In the genomic region with DNA sequence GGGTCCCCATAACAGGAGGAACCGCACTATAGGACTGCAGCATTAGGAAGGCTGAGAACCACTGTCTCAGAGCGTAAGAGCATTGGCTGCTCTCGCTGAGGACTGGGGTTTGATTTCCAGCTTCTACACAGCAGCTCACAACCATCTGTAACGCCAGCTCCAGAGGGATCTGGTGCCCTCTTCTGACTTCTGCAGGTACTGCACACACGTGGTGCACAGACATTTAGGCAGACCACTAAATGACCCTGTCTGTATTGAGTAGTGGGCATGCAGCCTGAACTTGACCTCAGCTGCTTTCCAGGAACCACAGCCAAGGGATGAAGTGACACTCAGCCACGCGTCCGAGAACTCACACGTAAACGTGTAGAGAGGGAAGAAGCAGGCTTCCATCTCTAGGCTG, we compare ENCODE assay signal across 14 mouse cellular contexts. TPM values are rescaled to one million over a fixed set of nuclear protein-coding genes. Genes with fewer than 3 reads are reported as not detected.
DNase-seq lines count a peak whose midpoint lies in the region; ATAC-seq and TF ChIP-seq lines count a peak whose summit lies in the region.
"Had no signal": no experiment of that assay in that cellular context is flagged by ENCODE, and none has a peak within 500 bp of the region (broad histone marks: within the 10 kb centered on the region; RNA-seq: fewer than 3 reads in every experiment).

No protein-coding gene starts in this region.

- DNase-seq in layer of hippocampus, adult 2 months (ENCODE audit: low spot score in 2 of 2): no peak
- DNase-seq in layer of hippocampus, adult 11-12 months (ENCODE audit: low spot score): no peak
- DNase-seq in G1E (ENCODE audit: low spot score): no peak
- DNase-seq in left cerebral cortex, adult 18-20 months (ENCODE audit: low spot score in 2 of 2): no peak
- DNase-seq: kidney, adult 8-10 months; layer of hippocampus, adult 9-11 months had no signal

- no peak overlapping the region for H3K9ac ChIP-seq in liver, embryonic 16.5 days (ENCODE audit: low read depth, low read length)
- H3K9ac ChIP-seq: embryonic facial prominence, embryonic 13.5 days; limb, embryonic 13.5 days had no signal

- TF ChIP-seq CTCF in layer of hippocampus, adult 2 months (conservative IDR thresholded peaks at IDR 0.05): peak; percentile 64
- peak; percentile 38; the same call in 1 of the 2 replicates for TF ChIP-seq CTCF in G1E (IDR thresholded peaks at IDR 0.05; ENCODE audit: low read depth, low read length)

- peaks cover 4% of the 10 kb centered on the region for H3K9me3 ChIP-seq in G1E (replicated peaks)
- no peaks in the 10 kb centered on the region for H3K9me3 ChIP-seq in liver, embryonic 16.5 days (replicated peaks; ENCODE audit: control insufficient read depth, low read length)
- H3K9me3 ChIP-seq: embryonic facial prominence, embryonic 13.5 days had no signal

- WGBS in liver, embryonic 16.5 days (ENCODE audit: insufficient replicate concordance): 52% methylated on average over 10 of the region's 10 CpGs

- peaks cover 46% of the 10 kb centered on the region for H3K36me3 ChIP-seq in G1E (replicated peaks)
- H3K36me3 ChIP-seq in liver, embryonic 16.5 days (ENCODE audit: control insufficient read depth, insufficient read depth): peaks cover 5% of the 10 kb centered on the region; the same call in 1 of the 2 replicates

- no peaks in the 10 kb centered on the region for H3K27me3 ChIP-seq in G1E (ENCODE audit: insufficient read depth, low read length)
- H3K27me3 ChIP-seq in liver, embryonic 16.5 days (ENCODE audit: control insufficient read depth, insufficient read depth, low read depth, low read length): no peaks in the 10 kb centered on the region
- H3K27me3 ChIP-seq: embryonic facial prominence, embryonic 13.5 days; limb, embryonic 13.5 days had no signal

- no peak overlapping the region for H3K27ac ChIP-seq in layer of hippocampus, adult 2 months
- H3K27ac ChIP-seq in liver, embryonic 16.5 days (ENCODE audit: low read length): peak overlapping the region; percentile 65; the same call in 1 of the 2 replicates
- H3K27ac ChIP-seq: embryonic facial prominence, embryonic 13.5 days; limb, embryonic 13.5 days had no signal

- 0 out of 2 replicates have a peak, but pooled peaks cover 3% of the 10 kb centered on the region for H3K4me1 ChIP-seq in G1E (ENCODE audit: insufficient read depth, low read depth, low read length)
- peaks cover 47% of the 10 kb centered on the region for H3K4me1 ChIP-seq in liver, embryonic 16.5 days (ENCODE audit: control insufficient read depth, low read depth, low read length)
- H3K4me1 ChIP-seq: embryonic facial prominence, embryonic 13.5 days; limb, embryonic 13.5 days had no signal

- ATAC-seq in G1E (ENCODE audit: extremely low read depth, insufficient number of reproducible peaks, low FRiP score, poor library complexity, severe bottlenecking): no peak
- 0 out of 2 replicates have a peak, but pooled peaks have one; percentile 26 for ATAC-seq in common myeloid progenitor, adult 5-6 weeks (replicated peaks; ENCODE audit: low read depth, poor library complexity, severe bottlenecking)
- no peak for ATAC-seq in liver, embryonic 16.5 days (ENCODE audit: low read depth)
- no peak for ATAC-seq in granulocyte monocyte progenitor cell, adult 5-6 weeks (replicated peaks; ENCODE audit: poor library complexity, severe bottlenecking)
- ATAC-seq: forebrain, embryonic 16.5 days had no signal

- H3K4me3 ChIP-seq in layer of hippocampus, adult 2 months: no peak overlapping the region
- no peak overlapping the region; the same call in 1 of the 2 replicates for H3K4me3 ChIP-seq in G1E (ENCODE audit: low read depth, low read length)
- H3K4me3 ChIP-seq in liver, embryonic 16.5 days (ENCODE audit: low read depth, low read length): no peak overlapping the region
- H3K4me3 ChIP-seq: embryonic facial prominence, embryonic 13.5 days; limb, embryonic 13.5 days had no signal

- 0 out of 2 replicates have a peak overlapping the region, but pooled peaks have one; percentile 16 for H3K4me2 ChIP-seq in liver, embryonic 16.5 days (ENCODE audit: low read depth, low read length)
- H3K4me2 ChIP-seq: embryonic facial prominence, embryonic 13.5 days; limb, embryonic 13.5 days; midbrain, embryonic 11.5 days had no signal

RNA-seq across cellular contexts. Expression of a gene that starts 17.3 kb away (rescaled TPM):
- total RNA-seq in layer of hippocampus, adult 2 months (2021): 10 to 100 TPM; 41.8 to 48.0 TPM
- total RNA-seq in G1E (2014; fragmentation: Nextera tagmentation): not detected in 2 replicates
- total RNA-seq in G1E (2017): 4.0 and 5.3 TPM in 2 replicates
- polyA plus RNA-seq in G1E (2012): 1.2 and 1.7 TPM in 2 replicates
- total RNA-seq in common myeloid progenitor, adult 5-6 weeks (2017): 12.5 and 15.9 TPM in 2 replicates
- polyA plus RNA-seq in liver, embryonic 16.5 days (2015; fragmentation: Nextera tagmentation; extraction: Ambion mirVana): 34.8 and 37.8 TPM in 2 replicates
- total RNA-seq in granulocyte monocyte progenitor cell, adult 5-6 weeks (2014; fragmentation: Nextera tagmentation): 6.2 TPM in 1 of 2 replicates, not detected in the other
- total RNA-seq in granulocyte monocyte progenitor cell, adult 5-6 weeks (2017): 0.21 and 0.43 TPM in 2 replicates
- 10 to 100 TPM; 45.1 to 50.6 TPM for total RNA-seq in left cerebral cortex, adult 18-20 months (2021)
- total RNA-seq: CH12.LX had no signal

RNA-seq across cellular contexts. Expression of a gene that starts 36.9 kb away (rescaled TPM):
- total RNA-seq in layer of hippocampus, adult 2 months (2021): 10 to 100 TPM; 62.3 to 62.7 TPM
- total RNA-seq in G1E (2014; fragmentation: Nextera tagmentation): 13.3 and 16.3 TPM in 2 replicates
- 11.7 and 12.5 TPM in 2 replicates for total RNA-seq in G1E (2017)
- polyA plus RNA-seq in G1E (2012): 9.4 and 10.3 TPM in 2 replicates
- 10.6 and 12.2 TPM in 2 replicates for total RNA-seq in common myeloid progenitor, adult 5-6 weeks (2017)
- polyA plus RNA-seq in liver, embryonic 16.5 days (2015; fragmentation: Nextera tagmentation; extraction: Ambion mirVana): 2.3 and 2.6 TPM in 2 replicates
- total RNA-seq in granulocyte monocyte progenitor cell, adult 5-6 weeks (2014; fragmentation: Nextera tagmentation): 4.4 and 4.8 TPM in 2 replicates
- 5.1 and 5.3 TPM in 2 replicates for total RNA-seq in granulocyte monocyte progenitor cell, adult 5-6 weeks (2017)
- 10 to 100 TPM; 62.6 to 74.7 TPM for total RNA-seq in left cerebral cortex, adult 18-20 months (2021)
